Mouse (Mus musculus): ENCODE results near the gene Zfp362.

GRCm38 (mm10) chr4:128806043-128806826 is at the start of gene Zfp362:
- TF ChIP-seq POLR2A (IDR thresholded peaks at IDR 0.05; ENCODE audit: low read depth, low read length) (no peak), CTCF (conservative IDR thresholded peaks at IDR 0.05; ENCODE audit: insufficient read depth, insufficient read length, low read depth, low read length) (no peak)
